Mouse (Mus musculus) lung, postnatal 0 days (tissue): ENCODE results near the gene Atg10.

Experiments used
- CTCF ChIP-seq: IDR thresholded peaks from 2 replicates; pipeline ENCODE4 v1.5.1; 2016; ENCODE audit warnings: antibody characterized with exemption, mild to moderate bottlenecking
- EP300 ChIP-seq: IDR thresholded peaks from 2 replicates; pipeline ENCODE4 v1.6.1; 2016; ENCODE audit warnings: antibody characterized with exemption, mild to moderate bottlenecking, control low read depth

- TF ChIP-seq EP300 (0 out of 2 replicates have a peak, but pooled peaks have one; percentile 30), CTCF (no peak)
These were observed 58.6 kb downstream of the Atg10 start for GRCm38 (mm10) chr13:91165200-91165599.
